Mouse (Mus musculus): ENCODE measurements at regions not wholly inside any gene's neighbourhood (a gene's known extent, or its start where the extent isn't known, plus 50 kb on each side); places are given as distances from the start of the nearest gene placed in this dataset.
A peak's percentile ranks its signal among the peaks of the same experiment; 100 is the strongest.

DNA sequence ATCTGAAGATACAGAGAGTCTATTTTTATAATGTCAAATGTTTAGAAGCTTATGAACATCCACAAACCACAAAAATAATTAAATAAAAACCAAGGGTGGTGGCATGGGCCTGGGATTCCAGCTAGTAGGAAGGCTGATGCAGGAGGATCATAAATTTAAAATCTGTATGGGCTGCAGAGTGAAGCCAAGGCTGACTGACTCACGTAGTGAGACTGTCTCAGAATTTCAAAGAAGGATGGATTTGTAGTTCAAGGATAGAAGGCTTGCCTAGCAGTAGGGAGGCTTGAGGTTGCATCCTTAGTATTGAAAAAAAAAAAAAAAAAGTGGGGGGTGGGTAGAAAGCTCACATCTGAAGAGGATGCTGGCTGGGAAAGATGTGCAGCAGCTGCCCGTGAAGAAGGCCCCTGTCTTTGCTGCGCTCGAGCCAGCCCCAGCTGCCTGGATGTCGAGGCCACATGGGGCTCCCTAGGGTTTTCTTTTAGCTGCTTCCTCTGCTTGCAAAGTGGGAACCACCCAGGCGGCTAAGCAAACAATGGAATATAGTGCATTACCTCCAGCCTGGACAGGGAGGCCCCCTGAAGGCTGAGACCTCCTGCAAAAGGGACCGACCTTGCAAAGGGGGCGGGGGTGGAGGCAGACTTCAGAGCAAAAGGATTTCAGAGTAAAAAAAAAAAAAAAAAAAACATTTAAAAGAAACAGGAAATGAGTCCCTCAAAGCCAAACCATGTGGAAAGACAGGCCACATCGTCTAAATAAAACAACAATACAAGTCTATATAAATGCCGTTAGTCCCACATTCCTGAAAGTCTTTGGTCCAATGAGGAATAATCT lies 101.3 kb downstream of the Tmco5 start:
- DNase-seq (ENCODE audit: low spot score), result peak; percentile 23

DNA sequence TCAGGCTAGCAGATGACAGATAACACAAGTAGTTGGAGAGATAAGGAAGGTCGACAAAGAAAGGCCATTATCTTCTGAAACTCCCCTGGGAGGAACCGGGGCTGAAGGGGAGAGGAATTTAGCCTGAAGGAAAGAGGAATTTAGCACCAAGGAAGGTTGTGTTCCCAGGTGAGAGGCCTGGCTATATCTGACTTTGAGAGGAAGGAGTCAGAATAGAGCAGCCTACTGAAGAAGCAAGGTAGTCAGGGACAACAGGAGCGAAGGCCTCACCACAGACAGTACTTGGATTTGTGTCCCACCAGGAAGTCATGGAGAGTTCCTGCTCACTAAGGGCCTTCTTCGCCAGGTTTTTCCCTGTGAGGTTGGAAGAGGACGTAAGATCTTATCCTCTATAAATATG lies 102.2 kb downstream of the Tmco5 start:
- DNase-seq (ENCODE audit: low spot score), result no peak

DNA sequence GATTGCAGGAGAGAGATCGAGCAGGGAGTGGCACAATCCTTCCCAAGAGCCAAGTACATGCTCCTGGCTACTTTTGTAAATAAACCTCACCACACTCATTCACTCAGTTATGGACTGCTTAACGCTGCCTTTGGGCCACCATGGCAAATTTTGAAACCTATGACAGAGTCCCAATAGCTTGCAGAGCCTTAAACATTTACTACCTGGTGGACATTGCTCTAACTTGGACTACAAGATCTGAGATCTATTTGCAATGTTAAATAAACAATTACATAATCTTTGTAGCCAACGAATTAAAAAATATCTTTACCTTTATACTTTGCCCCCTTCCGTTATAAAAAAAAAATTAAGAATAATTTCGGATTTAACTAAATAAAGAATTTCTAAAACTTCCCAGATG lies 104.9 kb downstream of the Tmco5 start:
- DNase-seq (ENCODE audit: low spot score), result no peak

DNA sequence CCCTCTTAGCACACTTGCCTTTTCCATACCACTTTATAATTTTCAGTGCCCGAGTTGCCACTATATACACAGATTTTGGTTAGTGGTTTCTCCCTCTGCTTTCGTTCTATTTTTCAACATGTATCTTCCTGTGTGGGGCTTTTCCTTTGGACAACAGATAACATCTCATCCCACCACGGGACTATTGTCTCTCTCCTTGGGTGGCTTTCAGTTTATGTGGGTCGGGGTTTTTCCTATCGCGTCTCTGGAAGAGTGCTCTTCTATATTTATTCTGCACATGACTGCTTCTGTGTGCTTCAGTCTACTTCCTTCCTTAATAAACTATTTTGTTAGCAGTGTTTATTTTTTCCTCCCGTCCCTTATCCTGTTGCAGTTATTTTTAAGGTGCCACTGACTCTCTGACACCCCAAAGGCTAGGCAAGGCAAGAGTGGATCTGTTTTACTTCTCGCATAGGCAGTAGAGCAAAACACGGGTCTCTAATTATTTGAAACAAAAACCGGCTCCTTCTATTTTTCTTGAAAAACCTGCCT lies 105.4 kb downstream of the Tmco5 start:
- no peak for DNase-seq (ENCODE audit: low spot score)

DNA sequence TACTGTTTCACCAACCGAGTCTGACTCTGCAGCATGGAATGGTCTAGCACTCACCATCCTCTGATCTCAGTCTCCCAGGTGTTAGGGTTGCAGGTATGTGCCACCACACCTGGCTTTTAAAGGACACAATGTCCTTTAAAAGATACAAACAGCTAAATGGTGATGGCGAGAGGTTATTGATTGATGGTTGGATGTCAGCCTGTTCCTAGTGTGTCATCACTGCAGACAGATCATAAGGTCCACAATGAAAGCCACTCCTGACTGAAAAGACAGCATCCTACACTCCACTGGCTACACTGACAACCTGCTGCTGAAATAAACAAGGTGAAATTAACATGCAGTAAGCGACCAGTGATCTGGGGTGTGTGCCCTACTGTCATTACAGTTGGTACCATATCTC lies 106.1 kb downstream of the Tmco5 start:
- DNase-seq (ENCODE audit: low spot score), result no peak

DNA sequence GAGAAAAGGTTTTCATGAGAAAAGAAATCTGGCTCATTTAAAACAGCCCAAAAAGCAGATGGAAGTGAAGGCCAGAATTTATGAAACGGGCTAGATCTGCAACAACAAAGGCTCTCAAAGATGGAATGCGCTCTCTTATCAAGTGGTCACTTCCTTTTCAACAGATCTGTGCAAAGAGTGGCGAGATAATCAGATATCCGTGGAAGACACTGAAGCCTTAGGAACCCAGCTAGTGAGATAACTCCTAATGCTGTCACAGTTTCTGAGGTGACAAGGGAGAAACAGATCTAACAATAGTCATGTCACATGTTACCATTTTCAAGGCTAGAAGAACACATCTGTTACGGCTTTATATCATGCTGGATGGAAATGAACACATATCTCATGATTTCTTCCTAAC lies 107.1 kb downstream of the Tmco5 start:
- no peak for DNase-seq (ENCODE audit: low spot score)

DNA sequence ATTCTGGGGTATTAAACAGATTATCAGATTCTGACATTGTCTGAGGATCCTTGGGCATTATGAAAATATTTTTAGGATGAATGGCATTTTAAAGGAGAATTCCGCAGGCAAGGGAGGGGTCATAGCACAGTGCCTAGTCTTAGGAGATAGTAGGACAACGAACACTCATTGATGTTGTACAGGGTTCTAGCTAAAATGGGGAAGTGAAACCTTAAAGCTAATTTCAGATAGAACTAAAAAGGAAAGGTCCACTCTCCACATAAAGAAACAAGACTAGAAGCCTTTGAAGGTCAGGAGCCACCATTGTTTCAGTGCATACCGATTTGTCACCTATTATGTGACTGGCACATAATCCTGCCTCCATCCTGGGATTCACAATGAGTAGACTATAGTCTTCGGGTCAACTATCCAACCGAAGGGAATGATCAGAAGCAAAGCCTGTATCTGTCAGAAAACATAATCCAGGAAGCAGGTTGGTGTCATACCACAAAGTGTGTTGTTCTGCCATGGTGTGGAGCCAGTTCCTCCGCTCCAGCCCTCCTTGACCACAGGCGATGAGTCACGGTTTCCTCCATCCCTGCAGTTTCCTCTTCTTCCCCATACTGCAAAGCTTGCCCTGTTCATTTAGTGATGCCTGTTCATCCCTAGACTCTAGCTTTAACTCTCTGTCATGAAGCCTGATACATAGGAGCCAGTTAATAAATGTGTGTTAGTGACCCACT lies 110.6 kb downstream of the Tmco5 start:
- no peak for DNase-seq (ENCODE audit: low spot score)

DNA sequence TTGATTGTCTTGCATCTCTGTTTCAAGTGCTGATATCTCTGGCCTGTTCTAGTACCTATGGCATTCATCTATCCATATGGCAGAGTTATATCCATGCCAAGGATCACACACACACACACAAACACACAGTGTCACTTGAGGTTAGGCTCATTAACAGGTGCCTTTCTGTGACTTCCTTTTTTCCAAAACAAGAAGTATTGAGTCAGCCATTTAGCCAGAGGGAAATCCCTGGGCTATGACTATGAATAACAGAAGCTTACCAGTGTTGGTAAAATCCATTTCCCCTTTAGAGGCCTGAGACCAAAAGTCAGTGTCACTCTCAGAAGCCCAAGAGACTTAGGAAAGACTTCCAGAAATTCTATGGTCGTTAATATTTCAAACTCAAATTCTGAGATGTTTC lies 111.6 kb downstream of the Tmco5 start:
- no peak for DNase-seq (ENCODE audit: low spot score)

DNA sequence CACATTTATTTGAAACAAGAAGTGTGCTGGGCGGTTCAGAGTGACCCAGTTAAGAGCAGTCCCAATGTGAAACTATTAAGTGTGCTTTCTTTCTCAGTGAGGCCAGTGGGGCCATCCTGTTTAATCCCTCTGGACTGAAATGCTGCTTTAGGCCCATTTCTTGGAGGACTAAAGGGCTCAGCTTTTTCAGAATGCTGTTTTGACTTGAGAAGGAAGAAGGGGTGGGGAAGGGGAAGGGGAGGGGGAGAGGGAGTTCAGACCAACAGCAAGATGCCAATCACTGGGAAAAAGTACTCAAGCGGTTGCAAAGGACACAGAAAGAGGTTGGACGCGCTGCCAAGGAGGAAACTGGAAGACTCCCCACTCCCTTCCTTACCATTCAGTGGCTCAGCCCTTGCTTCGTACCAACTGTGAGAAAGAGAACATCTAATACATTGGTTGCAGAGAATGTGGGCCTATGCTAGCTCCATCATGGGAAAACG lies 113.1 kb downstream of the Tmco5 start:
- no peak for DNase-seq (ENCODE audit: low spot score)

DNA sequence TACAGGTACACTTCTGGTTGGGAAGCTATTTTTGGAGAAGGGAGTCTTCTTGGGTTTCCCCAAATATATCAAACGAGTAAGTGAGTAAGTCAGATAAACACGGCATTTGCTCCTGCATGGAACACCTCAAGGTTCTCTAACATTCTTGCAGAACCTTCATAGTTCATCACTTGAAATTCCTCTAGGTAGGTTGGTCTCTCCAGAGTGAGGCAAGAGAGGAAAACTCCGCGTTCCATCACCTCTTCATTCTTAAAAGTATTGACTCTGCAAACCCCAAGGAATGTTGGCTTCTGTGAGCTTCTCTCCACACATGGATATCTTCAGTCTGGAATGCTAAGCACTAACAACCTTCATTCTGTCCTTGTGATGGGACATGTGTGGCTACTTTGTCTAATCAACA lies 115.2 kb downstream of the Tmco5 start:
- DNase-seq (ENCODE audit: low spot score), result no peak

DNA sequence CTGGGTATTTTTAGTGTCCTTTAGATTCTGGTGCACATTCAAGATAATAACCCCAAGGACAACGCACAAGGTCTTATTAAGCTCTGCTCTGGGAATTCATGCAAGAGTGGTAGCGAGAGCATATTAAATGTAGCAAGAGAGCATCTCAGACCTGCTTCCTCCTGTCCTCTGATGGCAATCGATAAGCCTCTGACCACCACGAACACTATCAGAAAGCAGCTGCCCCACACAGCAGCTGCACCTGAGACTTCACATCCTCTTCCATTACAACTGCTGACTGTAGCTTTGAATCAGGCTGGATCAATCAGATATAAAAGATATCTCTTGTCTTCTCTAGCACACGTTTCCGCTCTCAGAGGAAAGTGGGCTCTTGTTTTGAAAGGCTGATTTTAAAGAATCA lies 117.8 kb downstream of the Tmco5 start:
- DNase-seq (ENCODE audit: low spot score), result no peak

DNA sequence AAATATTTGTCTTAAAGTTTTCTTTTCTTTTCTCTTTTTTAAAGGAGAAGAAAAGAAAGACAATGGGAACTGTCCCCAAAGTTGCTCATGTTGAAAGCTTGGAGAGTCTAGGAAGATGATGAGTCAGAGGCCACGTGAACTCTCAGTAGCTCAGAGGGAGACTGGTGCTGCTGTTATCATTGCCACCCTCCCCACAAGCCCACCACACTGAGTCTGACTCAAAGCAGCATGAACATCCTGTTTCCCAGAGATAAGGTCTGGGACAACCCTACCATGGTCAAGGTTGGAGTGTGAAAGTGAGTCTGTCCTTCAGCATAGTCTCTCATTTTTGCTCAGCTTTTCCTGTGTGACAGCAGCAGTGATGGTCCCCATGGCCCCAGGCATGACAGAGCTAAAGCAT lies 120.3 kb downstream of the Tmco5 start:
- DNase-seq (ENCODE audit: low spot score), result no peak

DNA sequence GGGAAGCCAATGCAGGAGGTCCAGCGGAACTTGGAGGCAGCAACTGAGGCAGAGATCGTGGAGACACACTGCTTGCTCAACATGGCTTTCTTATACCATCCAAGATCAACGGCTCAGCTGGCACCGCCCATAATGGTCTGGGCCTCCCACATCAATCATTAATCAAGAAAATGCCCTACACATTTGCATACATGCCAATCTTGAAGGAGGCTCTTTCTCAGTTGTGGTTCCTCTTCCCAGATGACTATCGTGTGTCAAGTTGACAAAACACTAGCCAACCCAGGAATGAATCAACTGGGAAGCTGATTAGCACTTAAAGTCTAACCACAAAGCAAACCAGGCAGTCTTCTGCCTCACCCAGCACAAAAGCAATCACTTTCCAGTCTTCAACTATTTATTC lies 121.1 kb downstream of the Tmco5 start:
- DNase-seq (ENCODE audit: low spot score), result no peak

DNA sequence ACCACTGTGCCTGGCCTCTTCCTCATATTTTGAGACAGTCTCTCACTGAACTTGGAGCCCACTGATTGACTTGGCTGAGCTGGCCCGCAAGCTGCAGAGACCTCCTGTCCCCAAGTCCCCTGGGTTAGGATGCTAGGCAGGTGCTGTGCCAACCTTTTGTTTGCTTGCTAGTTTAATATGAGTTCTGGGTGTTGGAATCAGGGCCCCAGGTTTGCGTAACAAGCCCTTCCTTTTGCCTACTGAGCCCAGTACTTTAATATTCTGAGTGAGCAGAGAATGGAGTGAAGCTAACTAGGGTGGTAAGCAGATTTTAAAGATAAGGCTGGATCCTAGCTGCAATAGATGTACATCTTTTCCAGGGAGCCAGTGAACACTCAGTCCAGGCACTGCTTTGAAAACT lies 117.2 kb upstream of the Spred1 start:
- DNase-seq (ENCODE audit: low spot score), result no peak

DNA sequence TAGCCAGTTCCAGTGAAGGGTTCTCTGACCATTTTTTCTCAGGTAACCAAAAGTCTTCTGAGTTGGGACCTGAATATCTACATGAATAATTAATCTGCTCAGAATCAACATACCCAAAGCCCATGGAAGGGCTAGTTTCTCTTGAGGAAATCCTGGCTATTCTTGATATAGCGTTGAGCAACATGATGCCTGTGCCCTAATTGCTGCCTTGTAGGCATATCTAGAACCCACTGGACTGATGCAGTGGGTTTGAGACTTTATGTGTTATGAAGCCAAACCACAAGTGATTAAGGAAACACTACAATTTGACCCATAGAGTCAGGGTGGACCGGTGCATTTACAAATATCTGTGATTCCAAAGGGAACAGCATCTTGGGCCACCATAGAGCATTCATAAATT lies 114.3 kb upstream of the Spred1 start:
- DNase-seq (ENCODE audit: low spot score), result no peak

DNA sequence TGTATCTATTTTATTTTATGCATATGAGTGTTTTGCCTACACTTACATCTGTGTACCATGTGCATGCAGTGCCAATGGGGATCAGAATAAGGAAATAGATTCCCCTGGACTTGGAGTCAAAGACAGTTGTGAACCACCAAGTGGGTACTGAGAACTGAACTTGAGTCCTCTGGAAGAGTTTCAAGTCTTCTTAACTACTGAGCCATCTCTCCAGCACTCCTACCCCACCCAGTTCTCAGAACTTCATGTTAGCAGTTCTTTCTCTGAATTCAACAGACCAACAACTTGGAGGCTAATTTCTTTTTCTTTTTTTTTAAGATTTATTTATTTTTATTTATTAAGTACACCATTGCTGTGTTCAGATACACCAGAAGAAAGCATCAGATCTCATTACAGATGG lies 112.3 kb upstream of the Spred1 start:
- no peak for DNase-seq (ENCODE audit: low spot score)

DNA sequence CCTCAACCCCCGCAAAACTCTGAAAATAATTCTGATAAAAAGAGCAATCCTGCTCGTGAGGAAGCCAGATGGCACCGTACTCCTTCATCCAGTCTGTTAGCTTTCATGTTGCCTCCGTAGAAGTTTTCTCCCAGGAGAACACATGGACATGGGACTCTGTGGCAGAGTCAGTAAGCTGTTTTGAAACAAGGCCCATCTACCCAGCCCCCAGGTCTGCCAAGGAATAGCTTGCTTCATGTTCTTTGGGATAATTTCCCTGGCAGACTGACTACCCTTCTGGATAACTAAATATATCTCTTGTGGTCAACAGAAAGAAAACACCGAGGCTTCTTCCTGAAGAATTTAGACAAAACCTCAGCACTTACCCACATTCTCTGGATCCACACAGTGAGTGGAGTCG lies 111.2 kb upstream of the Spred1 start:
- no peak for DNase-seq (ENCODE audit: low spot score)

DNA sequence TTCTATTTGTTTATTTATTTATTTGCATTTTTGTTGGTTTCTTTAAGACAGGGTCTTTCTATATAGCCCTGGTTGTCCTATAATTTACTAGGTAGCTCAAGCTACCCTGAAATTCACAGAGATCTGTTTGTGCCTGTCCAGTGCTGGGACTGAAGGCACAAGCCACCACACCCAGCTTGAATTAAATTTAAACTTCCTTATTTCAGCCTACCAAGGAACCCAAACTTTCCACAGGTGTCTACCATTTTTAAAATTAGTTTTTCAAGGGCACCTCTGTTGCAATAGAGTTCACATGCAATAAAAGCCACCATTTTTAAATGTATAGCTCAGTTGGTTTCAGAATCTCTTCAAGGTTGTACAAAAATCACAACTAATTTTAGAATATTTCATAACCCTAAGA lies 110.2 kb upstream of the Spred1 start:
- no peak for DNase-seq (ENCODE audit: low spot score)

DNA sequence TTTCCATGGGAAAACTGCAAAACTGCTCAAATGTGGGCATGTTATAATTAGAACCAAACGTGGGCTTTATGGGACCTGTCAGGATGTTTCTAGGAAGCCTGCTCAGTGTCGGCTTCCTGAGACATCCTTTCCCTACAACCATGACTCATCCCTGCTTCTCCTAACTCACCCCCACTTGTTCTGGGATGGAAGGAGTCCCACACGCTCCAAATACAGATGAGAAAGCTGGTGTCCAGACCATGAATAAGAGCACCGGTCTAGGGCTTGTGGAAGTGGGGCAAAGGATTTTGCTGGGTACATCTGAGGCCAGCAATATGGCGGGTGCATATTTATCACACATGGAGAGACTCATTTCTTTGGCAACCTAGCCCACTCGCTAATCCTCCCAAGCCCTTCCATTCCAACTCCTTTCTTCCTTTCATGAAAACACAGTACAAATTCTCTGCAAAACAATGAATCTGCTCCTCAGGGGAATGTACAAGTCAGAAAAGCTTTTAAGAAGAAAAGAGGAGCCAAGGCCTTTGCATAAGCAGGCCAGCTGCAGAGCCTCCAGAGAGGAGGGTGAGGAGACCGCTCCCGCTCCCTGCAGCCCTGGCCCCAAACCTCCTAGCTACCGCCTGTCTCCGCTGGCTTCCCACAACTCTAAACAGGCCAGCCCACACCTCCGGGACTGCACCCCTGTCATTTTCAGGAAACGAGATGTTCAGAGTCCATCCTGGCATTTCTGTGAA lies 103.1 kb upstream of the Spred1 start:
- DNase-seq (ENCODE audit: low spot score), result peak; percentile 13

DNA sequence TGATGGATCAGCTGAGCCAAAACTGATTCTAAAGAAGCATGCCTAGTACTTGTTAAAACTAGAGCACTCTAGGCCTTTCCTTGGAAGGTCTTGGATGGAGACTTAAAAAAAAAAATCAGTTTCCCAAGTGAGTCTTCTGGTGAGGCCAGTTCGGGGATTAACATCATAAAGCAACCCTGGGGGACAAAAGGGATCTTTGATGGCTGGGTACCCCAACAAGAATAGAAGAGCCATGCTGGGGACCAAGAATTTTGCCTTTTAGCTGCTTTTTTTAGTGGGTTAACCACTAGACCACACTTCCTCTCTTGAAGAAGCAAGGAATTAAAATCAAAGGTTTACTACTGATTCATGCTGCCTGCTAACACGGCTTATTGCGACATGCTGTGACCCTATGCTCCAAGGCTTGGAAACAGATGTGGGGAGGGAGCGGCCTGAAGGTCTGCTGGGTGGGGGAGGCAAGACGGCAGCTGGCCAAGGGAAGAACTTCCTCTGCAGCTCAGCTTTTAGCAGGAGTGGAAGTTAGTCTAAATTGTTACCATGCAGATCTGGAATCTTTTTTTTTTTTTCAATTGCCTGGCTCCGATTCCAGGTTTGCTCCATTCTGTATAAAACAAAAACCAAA lies 102.1 kb upstream of the Spred1 start:
- DNase-seq (ENCODE audit: low spot score), result peak; percentile 36

DNA sequence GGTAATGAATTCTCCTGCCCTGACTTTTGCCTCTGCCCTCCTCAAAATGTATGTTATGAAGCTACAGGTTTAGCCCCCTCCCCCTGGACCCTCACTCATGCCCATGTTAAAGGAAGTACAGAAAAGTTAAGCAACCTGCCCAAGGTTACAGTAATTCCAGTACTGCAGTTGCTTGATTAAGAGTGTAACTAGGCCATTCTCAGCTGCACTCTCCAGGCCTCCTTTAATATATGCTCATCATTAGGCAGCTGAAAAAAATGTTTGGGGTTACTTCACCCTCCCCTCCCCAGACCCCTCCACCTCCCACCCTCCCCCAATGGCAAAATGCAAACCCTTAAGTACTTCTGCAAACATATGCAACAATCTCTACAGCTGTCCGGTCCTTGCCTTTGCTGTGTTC lies 101.6 kb upstream of the Spred1 start:
- no peak for DNase-seq (ENCODE audit: low spot score)

DNA sequence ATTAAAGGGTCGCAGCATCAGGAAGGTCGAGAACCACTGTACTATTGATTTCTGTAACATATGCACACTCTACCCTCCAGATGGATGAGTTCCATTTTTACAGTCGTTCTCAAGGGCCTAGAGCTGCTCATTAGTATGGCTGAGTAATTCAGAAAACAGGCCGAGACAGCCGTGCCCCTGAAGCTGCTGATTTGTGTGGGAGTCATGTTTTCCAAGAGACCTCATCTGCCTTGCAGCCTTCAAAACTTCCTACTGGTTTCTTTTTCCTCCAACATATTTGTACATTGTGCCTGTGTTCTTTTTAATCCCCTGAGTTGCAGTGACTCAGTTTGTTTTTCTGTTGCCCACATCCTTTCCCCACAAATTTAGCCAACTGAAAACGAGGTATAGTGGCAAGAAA lies 99.4 kb upstream of the Spred1 start:
- no peak for DNase-seq (ENCODE audit: low spot score)

Measured in ovary, postnatal 10 days (tissue).